Mouse (Mus musculus) forebrain, embryonic 16.5 days (tissue): ENCODE measurements around the gene Pdk2. TPM values are rescaled to one million over a fixed set of nuclear protein-coding genes. Genes with fewer than 3 reads are reported as not detected.

ENCODE experiments used
- ATAC-seq: fragments of 200-750 bp; cut with Nextera tagmentation; 2 replicates; pipeline ENCODE4 v1.8.0; 2017; ENCODE audit warnings: mild to moderate bottlenecking, moderate library complexity
- H3K27ac ChIP-seq: fragments of 300-500 bp; sonication (generic); 2 replicates; pipeline ENCODE4 v1.5.1; 2014; ENCODE audit warnings: low read length, control low read depth
- H3K27me3 ChIP-seq: fragments of 300-500 bp; sonication (generic); replicated peaks from 2 replicates; pipeline ENCODE4 v1.6.1; 2014; ENCODE audit warnings: low read length; ENCODE audit not compliant: control insufficient read depth, insufficient read depth
- H3K36me3 ChIP-seq: fragments of 300-500 bp; sonication (generic); 2 replicates; pipeline ENCODE4 v1.6.1; 2014; ENCODE audit not compliant: control insufficient read depth, insufficient read depth
- H3K4me1 ChIP-seq: fragments of 300-500 bp; sonication (generic); replicated peaks from 2 replicates; pipeline ENCODE4 v1.6.1; 2014; ENCODE audit warnings: low read length; ENCODE audit not compliant: control insufficient read depth, insufficient read depth
- H3K4me2 ChIP-seq: fragments of 300-500 bp; sonication (generic); 2 replicates; pipeline ENCODE4 v1.6.1; 2014; ENCODE audit warnings: mild to moderate bottlenecking, low read length, control low read depth
- H3K4me3 ChIP-seq: fragments of 300-500 bp; sonication (generic); replicated peaks from 2 replicates; pipeline ENCODE4 v1.5.1; 2014; ENCODE audit warnings: mild to moderate bottlenecking, low read length, control low read depth
- H3K9ac ChIP-seq: fragments of 300-500 bp; sonication (generic); replicated peaks from 2 replicates; pipeline ENCODE4 v1.6.1; 2014; ENCODE audit warnings: low read depth, low read length, control low read depth
- H3K9me3 ChIP-seq: fragments of 300-500 bp; sonication (generic); 2 replicates; pipeline ENCODE4 v1.6.1; 2016; ENCODE audit warnings: low read length; ENCODE audit not compliant: control insufficient read depth
- WGBS: fragments of 180-500 bp; shearing (Covaris S2); extraction: QIAGEN DNeasy Blood & Tissue Kit; methylation state at CpG from one replicate; pipeline ENCODE4 v1.1.7; 2014; 5-methylcytosine and 5-hydroxymethylcytosine counted together
- polyA plus RNA-seq: library from polyadenylated mRNA; unstranded; fragments of >200 nt; fragmentation: Nextera tagmentation; extraction: Ambion mirVana; gene quantifications from 2 replicates; pipeline ENCODE4 v1.2.1, GENCODE M21; 2015

The Pdk2 gene
- polyA plus RNA-seq, 1 experiment from 2014 or later = 27.6 TPM

DNA sequence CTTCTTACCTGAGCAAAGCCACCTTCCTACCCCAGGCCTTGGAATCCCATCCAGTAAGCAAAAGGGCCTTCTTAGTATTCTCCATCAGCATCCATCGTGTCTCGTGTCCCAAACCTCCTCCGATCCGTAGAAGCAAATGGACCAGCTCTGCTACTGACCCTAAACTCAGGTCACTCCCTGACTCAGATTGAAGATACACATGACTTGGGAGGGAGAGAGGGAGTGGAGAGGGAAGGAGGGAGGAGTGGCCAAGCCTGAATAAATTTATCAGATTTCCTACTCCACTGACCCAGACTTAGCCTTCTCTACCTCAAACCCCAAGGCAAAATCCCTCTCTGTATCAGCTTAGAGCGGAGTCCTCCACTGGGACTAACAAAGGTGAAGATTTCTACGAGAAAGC is 39.6 kb upstream of the Pdk2 start:
- Histone ChIP-seq H3K4me3 (no peak overlapping the region), H3K9me3 (no peaks in the 10 kb centered on the region), H3K9ac (no peak overlapping the region), H3K4me2 (no peak overlapping the region), H3K27ac (no peak overlapping the region), H3K36me3 (no peaks in the 10 kb centered on the region), H3K4me1 (peaks cover 10% of the 10 kb centered on the region; the same call in 1 of the 2 replicates), H3K27me3 (0 out of 2 replicates have a peak, but pooled peaks cover 5% of the 10 kb centered on the region)
- 88% methylated on average over 6 of the region's 6 CpGs for whole genome bisulfite sequencing
- no peak for ATAC-seq

DNA sequence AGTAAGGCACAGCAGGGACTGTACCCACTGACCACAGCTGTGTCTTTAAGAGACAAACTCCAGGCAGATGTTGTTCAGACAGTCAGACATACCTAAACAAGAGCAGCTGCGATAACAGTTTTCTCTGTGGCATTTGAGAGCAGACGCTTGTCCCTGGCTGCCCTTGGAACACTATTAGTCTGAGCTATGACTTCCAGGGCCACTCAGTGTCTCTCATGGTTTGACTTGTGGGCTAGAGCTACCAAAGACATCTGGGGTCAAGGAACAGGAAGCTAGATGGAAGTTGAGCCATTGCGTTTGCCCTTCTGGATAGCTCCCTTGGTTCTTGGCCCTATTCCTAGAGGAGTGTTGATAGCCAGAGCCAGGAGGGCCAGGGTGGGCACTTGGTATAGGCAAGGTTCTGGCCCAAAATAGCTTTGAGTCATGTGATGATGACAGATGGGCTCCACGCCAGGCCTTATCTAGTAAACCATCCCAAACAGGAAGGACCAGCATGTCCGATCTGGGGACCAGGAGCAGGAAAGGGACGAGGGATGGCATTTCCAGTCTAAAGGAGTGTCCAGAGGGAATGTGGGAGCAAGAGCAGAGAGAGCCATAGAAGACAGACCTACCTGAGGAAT is 38.2 kb upstream of the Pdk2 start:
- no peak for ATAC-seq
- 91% methylated on average over 6 of the region's 6 CpGs for WGBS
- no peaks in the 10 kb centered on the region for H3K36me3 ChIP-seq
- H3K9me3 ChIP-seq = no peaks in the 10 kb centered on the region
- no peak overlapping the region for H3K27ac ChIP-seq
- H3K27me3 ChIP-seq = peaks cover 10% of the 10 kb centered on the region
- H3K4me3 ChIP-seq = no peak overlapping the region
- H3K4me1 ChIP-seq = peaks cover 16% of the 10 kb centered on the region; the same call in 1 of the 2 replicates
- H3K9ac ChIP-seq = no peak overlapping the region
- H3K4me2 ChIP-seq = no peak overlapping the region

DNA sequence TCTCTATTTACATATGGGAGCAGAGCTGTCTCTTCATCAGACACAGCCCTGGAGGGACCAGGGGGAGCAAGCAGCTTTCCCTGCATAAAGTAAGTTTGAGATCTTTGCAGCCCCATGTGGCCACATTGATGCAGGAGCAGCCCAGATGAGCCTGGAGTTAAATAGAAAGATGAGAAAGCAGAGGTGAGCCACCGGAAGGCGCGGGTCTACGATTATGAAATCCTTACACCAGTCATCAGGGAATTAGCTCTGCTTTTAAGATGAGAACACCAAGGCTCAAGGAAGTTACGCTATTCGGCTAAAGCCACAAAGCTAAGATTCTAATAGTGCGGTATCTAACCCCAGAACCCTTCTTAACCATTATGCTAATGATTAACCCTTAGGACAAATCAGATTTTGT is 36.8 kb upstream of the Pdk2 start:
- Histone ChIP-seq H3K36me3 (no peaks in the 10 kb centered on the region), H3K4me3 (no peak overlapping the region), H3K4me1 (peaks cover 16% of the 10 kb centered on the region; the same call in 1 of the 2 replicates), H3K9me3 (no peaks in the 10 kb centered on the region), H3K27me3 (peaks cover 13% of the 10 kb centered on the region), H3K27ac (no peak overlapping the region), H3K4me2 (no peak overlapping the region), H3K9ac (no peak overlapping the region)
- no peak for ATAC-seq
- 68% methylated on average over 7 of the region's 7 CpGs for WGBS

GRCm38 (mm10) chr11:95076536-95077111 is 35.5 kb upstream of the Pdk2 start, which contains the start of gene Itga3:
Itga3 (minus strand) TSS chr11:95076801.
- peak; percentile 61 for ATAC-seq
- peak within 1 kb of the TSS; percentile 58 for H3K9ac ChIP-seq
- H3K4me2 ChIP-seq = peak within 1 kb of the TSS; percentile 87
- H3K9me3 ChIP-seq = no peaks in the 10 kb centered on the region
- peaks cover 13% of the 10 kb centered on the region for H3K27me3 ChIP-seq
- WGBS = under 1% methylated on average over 33 of the region's 51 CpGs
- peaks cover 16% of the 10 kb centered on the region; the same call in 1 of the 2 replicates for H3K4me1 ChIP-seq
- H3K4me3 ChIP-seq = peak within 1 kb of the TSS; percentile 62
- no peaks in the 10 kb centered on the region for H3K36me3 ChIP-seq
- H3K27ac ChIP-seq = no peak within 1 kb of the TSS; the same call in 1 of the 2 replicates

- Histone ChIP-seq H3K4me2 (peak overlapping the region; percentile 87), H3K36me3 (no peaks in the 10 kb centered on the region), H3K9ac (peak overlapping the region; percentile 58), H3K4me1 (peaks cover 16% of the 10 kb centered on the region; the same call in 1 of the 2 replicates), H3K27me3 (peaks cover 13% of the 10 kb centered on the region), H3K4me3 (peak overlapping the region; percentile 62), H3K27ac (no peak overlapping the region; the same call in 1 of the 2 replicates), H3K9me3 (no peaks in the 10 kb centered on the region)
- peak; percentile 54 for ATAC-seq
- WGBS = under 1% methylated on average over 42 of the region's 42 CpGs
Measured at GRCm38 (mm10) chr11:95076041-95076535, 34.9 kb upstream of the Pdk2 start.

DNA sequence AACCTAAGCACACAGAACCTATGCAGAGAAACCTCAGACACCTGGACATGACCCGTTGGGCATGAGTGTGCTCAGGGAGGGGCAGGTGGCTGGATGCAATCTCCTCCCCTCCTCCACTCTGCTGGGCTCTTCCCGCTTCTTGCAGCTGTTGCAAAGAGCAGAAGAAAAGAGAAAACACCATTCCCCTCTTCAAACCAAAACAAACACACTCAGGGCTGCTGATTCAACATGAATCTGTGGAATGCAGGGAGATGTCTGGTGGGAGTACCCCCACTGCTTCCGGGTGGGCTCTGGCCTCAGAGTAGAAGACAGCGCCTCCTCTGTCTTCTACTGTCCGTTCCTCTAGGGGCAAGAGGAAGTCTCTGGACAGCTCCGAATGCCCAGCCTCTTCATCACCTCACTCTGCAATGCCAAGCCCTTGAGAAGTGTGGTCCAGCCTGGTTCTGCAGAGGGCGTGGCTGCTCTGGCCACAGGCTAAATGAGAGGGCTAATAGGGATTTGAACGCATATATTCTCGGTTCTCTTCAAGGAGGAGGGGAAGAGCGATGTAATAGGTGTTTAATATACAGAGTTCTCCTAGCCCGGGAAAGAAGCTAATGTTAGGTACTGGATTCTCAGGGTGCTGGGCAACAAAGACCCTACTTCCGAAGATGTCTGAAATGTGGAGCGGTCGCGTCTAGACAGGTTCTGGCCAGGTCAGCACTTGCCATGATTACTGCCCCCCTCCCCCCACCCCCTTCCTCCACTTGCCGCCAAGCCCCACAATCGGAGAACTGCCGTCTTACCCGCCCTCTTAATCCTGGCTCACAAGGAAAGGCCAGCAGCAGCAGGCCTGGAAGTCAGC is 34.3 kb upstream of the Pdk2 start:
- Histone ChIP-seq H3K4me3 (peak overlapping the region; percentile 62), H3K4me1 (peaks cover 16% of the 10 kb centered on the region; the same call in 1 of the 2 replicates), H3K9me3 (no peaks in the 10 kb centered on the region), H3K9ac (peak overlapping the region; percentile 58), H3K36me3 (no peaks in the 10 kb centered on the region), H3K27ac (no peak overlapping the region), H3K4me2 (peak overlapping the region; percentile 87), H3K27me3 (peaks cover 13% of the 10 kb centered on the region)
- no peak for ATAC-seq
- 8% methylated on average over 19 of the region's 19 CpGs for WGBS

DNA sequence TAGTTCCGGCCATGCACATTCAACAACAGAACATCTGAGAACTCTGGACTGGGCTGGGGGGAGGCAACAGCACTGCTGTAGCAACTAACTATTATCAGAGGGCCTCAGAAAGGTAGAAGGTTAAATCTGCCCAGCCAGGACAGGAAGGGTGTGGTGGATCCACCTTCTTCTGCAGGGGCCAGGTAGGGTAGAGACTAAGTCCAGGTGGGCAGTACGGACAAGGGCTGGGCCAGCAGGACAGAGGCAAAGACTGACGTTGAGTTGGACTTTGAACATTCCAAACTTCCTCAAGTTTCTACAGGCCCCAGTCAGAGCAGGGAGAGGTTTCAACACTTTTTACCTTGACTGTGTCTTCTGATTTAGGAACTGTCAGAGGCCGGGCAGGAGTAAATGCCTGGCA is 33.5 kb upstream of the Pdk2 start:
- peaks cover 16% of the 10 kb centered on the region; the same call in 1 of the 2 replicates for H3K4me1 ChIP-seq
- H3K9ac ChIP-seq = no peak overlapping the region
- H3K9me3 ChIP-seq = no peaks in the 10 kb centered on the region
- no peak for ATAC-seq
- H3K4me3 ChIP-seq = no peak overlapping the region
- peaks cover 13% of the 10 kb centered on the region for H3K27me3 ChIP-seq
- WGBS = 84% methylated on average over 4 of the region's 4 CpGs
- H3K4me2 ChIP-seq = no peak overlapping the region
- no peak overlapping the region for H3K27ac ChIP-seq
- H3K36me3 ChIP-seq = no peaks in the 10 kb centered on the region

DNA sequence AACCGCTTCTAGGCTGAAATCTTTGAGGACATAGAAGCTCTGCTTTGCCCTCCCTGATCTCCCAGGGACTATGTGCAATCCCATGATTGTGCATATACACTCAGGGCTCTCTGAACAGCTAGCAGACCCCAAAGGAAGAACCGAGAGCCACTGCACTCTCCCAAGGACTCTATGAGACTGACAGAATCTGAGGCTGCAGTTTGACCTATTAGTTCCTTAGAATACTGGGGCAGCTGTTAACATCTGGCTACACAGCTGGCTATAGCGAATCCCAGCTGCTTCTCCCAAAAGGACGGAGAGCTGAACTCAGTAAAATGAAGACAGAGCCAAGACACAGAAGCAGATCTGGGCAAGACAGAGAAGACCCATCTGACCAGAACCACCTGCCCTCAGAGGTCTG is 32.7 kb upstream of the Pdk2 start:
- Histone ChIP-seq H3K27me3 (peaks cover 13% of the 10 kb centered on the region), H3K4me3 (no peak overlapping the region), H3K4me1 (peaks cover 16% of the 10 kb centered on the region; the same call in 1 of the 2 replicates), H3K9ac (no peak overlapping the region), H3K9me3 (no peaks in the 10 kb centered on the region), H3K27ac (no peak overlapping the region), H3K4me2 (no peak overlapping the region), H3K36me3 (no peaks in the 10 kb centered on the region)
- no peak for ATAC-seq
- 83% methylated on average over 4 of the region's 4 CpGs for WGBS

DNA sequence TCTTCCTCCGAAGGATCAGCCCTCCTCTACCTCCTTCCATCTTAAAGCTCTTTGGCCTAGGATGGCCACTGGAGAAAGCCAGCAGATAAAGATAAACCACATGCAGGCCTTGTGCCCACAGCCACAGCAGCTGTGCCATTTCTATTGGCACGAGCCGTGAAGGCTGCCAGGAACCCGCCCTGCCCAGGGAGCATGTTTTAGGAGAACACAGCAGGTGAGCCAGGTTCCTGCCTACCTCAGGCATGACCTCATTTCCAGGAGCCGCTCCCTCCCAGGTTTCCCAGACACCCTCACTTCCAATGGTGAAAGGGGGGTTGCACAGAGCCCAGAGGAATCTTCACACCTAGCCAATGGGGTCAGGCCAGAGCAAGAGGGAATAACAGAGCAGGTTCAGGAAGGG is 31.6 kb upstream of the Pdk2 start:
- Histone ChIP-seq H3K9me3 (no peaks in the 10 kb centered on the region), H3K27me3 (peaks cover 10% of the 10 kb centered on the region), H3K4me2 (no peak overlapping the region), H3K4me3 (no peak overlapping the region), H3K9ac (no peak overlapping the region), H3K27ac (no peak overlapping the region), H3K4me1 (peaks cover 16% of the 10 kb centered on the region; the same call in 1 of the 2 replicates), H3K36me3 (no peaks in the 10 kb centered on the region)
- ATAC-seq = no peak
- WGBS = 69% methylated on average over 5 of the region's 5 CpGs
